Mouse (Mus musculus) embryonic facial prominence, embryonic 14.5 days (tissue): Measurements from ENCODE around the gene Prss35. TPM values are rescaled to one million over a fixed set of nuclear protein-coding genes. Genes with fewer than 3 reads are reported as not detected.

Experiments used
- ATAC-seq: fragments of 200-750 bp; cut with Nextera tagmentation; 2 replicates; pipeline ENCODE4 v1.8.0; 2017; ENCODE audit warnings: low read depth, moderate number of reproducible peaks, moderate TSS enrichment
- DNase-seq: peaks from one replicate; pipeline ENCODE4 v3.0.0-alpha.2; 2015; ENCODE audit warnings: low spot score
- H3K27ac ChIP-seq: fragments of 300-500 bp; sonication (generic); replicated peaks from 2 replicates; pipeline ENCODE4 v1.5.1; 2014; ENCODE audit warnings: low read depth, mild to moderate bottlenecking, low read length, moderate library complexity
- H3K27me3 ChIP-seq: fragments of 300-500 bp; sonication (generic); replicated peaks from 2 replicates; pipeline ENCODE4 v1.6.1; 2014; ENCODE audit warnings: low read length; ENCODE audit not compliant: control insufficient read depth, insufficient read depth
- H3K36me3 ChIP-seq: fragments of 300-500 bp; sonication (generic); 2 replicates; pipeline ENCODE4 v1.6.1; 2014; ENCODE audit warnings: low read length, mixed read lengths; ENCODE audit not compliant: control insufficient read depth, insufficient read depth
- H3K4me1 ChIP-seq: fragments of 300-500 bp; sonication (generic); 2 replicates; pipeline ENCODE4 v1.6.1; 2014; ENCODE audit warnings: antibody characterized with exemption, low read length; ENCODE audit not compliant: control insufficient read depth, insufficient read depth
- H3K4me2 ChIP-seq: fragments of 300-500 bp; sonication (generic); 2 replicates; pipeline ENCODE4 v1.6.1; 2014; ENCODE audit warnings: low read depth, mild to moderate bottlenecking, low read length, moderate library complexity, mixed read lengths
- H3K4me3 ChIP-seq: fragments of 300-500 bp; sonication (generic); 2 replicates; pipeline ENCODE4 v1.5.1; 2014; ENCODE audit warnings: low read depth, mild to moderate bottlenecking, low read length
- H3K9ac ChIP-seq: fragments of 300-500 bp; sonication (generic); 2 replicates; pipeline ENCODE4 v1.6.1; 2014; ENCODE audit warnings: low read depth, mild to moderate bottlenecking, low read length, moderate library complexity, mixed read lengths
- H3K9me3 ChIP-seq: fragments of 300-500 bp; sonication (generic); 2 replicates; pipeline ENCODE4 v1.6.1; 2016; ENCODE audit warnings: low read length; ENCODE audit not compliant: control insufficient read depth
- WGBS: fragments of 180-500 bp; shearing (Covaris S2); extraction: QIAGEN DNeasy Blood & Tissue Kit; methylation state at CpG from one replicate; pipeline ENCODE4 v1.1.7; 2014; 5-methylcytosine and 5-hydroxymethylcytosine counted together
- polyA plus RNA-seq: library from polyadenylated mRNA; unstranded; fragments of >200 nt; fragmentation: Nextera tagmentation; extraction: Ambion mirVana; gene quantifications from 2 replicates; pipeline ENCODE4 v1.2.1, GENCODE M21; 2014

Gene Prss35
- polyA plus RNA-seq, 1 experiment from 2014 or later: 65.4 TPM

- ATAC-seq (no peak), DNase-seq (no peak)
- Histone ChIP-seq H3K9me3 (no peaks in the 10 kb centered on the region), H3K27me3 (0 out of 2 replicates have a peak, but pooled peaks cover 3% of the 10 kb centered on the region), H3K4me1 (peaks cover 11% of the 10 kb centered on the region), H3K9ac (no peak overlapping the region), H3K4me3 (no peak overlapping the region), H3K27ac (no peak overlapping the region), H3K36me3 (no peaks in the 10 kb centered on the region), H3K4me2 (no peak overlapping the region)
- WGBS: 66% methylated on average over 4 of the region's 4 CpGs
These were observed 54.1 kb downstream of the Prss35 start for GRCm38 (mm10) chr9:86797553-86797952.

- Histone ChIP-seq H3K4me2 (no peak overlapping the region), H3K9me3 (no peaks in the 10 kb centered on the region), H3K27ac (no peak overlapping the region), H3K27me3 (0 out of 2 replicates have a peak, but pooled peaks cover 3% of the 10 kb centered on the region), H3K4me3 (no peak overlapping the region), H3K4me1 (peaks cover 11% of the 10 kb centered on the region), H3K9ac (no peak overlapping the region), H3K36me3 (no peaks in the 10 kb centered on the region)
- no peak for DNase-seq
- ATAC-seq: no peak
- WGBS: 78% methylated on average over 5 of the region's 5 CpGs
These were observed 54.7 kb downstream of the Prss35 start for GRCm38 (mm10) chr9:86798129-86798528.

GRCm38 (mm10) chr9:86798686-86799085, 55.2 kb downstream of the Prss35 start:
- peak; percentile 35 for DNase-seq
- Histone ChIP-seq H3K4me1 (peaks cover 11% of the 10 kb centered on the region), H3K4me2 (no peak overlapping the region), H3K36me3 (no peaks in the 10 kb centered on the region), H3K9ac (no peak overlapping the region), H3K9me3 (no peaks in the 10 kb centered on the region), H3K4me3 (no peak overlapping the region), H3K27ac (no peak overlapping the region), H3K27me3 (0 out of 2 replicates have a peak, but pooled peaks cover 3% of the 10 kb centered on the region)
- WGBS: 43% methylated on average over 7 of the region's 7 CpGs
- peak; percentile 51; the same call in 1 of the 2 replicates for ATAC-seq

GRCm38 (mm10) chr9:86799099-86799498, 55.6 kb downstream of the Prss35 start:
- H3K4me3 ChIP-seq: no peak overlapping the region
- no peak overlapping the region for H3K9ac ChIP-seq
- H3K27ac ChIP-seq: no peak overlapping the region
- DNase-seq: no peak
- no peak overlapping the region for H3K4me2 ChIP-seq
- 0 out of 2 replicates have a peak, but pooled peaks cover 3% of the 10 kb centered on the region for H3K27me3 ChIP-seq
- peak; percentile 30; the same call in 1 of the 2 replicates for ATAC-seq
- H3K4me1 ChIP-seq: peaks cover 11% of the 10 kb centered on the region
- H3K36me3 ChIP-seq: no peaks in the 10 kb centered on the region
- WGBS: 63% methylated on average over 7 of the region's 7 CpGs
- no peaks in the 10 kb centered on the region for H3K9me3 ChIP-seq

- Histone ChIP-seq H3K4me2 (no peak overlapping the region), H3K9ac (no peak overlapping the region), H3K36me3 (no peaks in the 10 kb centered on the region), H3K9me3 (no peaks in the 10 kb centered on the region), H3K27me3 (0 out of 2 replicates have a peak, but pooled peaks cover 3% of the 10 kb centered on the region), H3K4me3 (no peak overlapping the region), H3K4me1 (peaks cover 8% of the 10 kb centered on the region; the same call in 1 of the 2 replicates), H3K27ac (no peak overlapping the region)
- 21% methylated on average over 3 of the region's 3 CpGs for WGBS
- ATAC-seq: peak; percentile 54; the same call in 1 of the 2 replicates
- peak; percentile 53 for DNase-seq
These were observed 57.2 kb downstream of the Prss35 start for GRCm38 (mm10) chr9:86800600-86801163.

Other genes starting within 250 kb of the Prss35 start
- 38.9 and 39.5 TPM in 2 replicates for gene Pgm3, start 171.8 kb upstream of the Prss35 start, polyA plus RNA-seq
- gene Rwdd2a, start 171.7 kb upstream of the Prss35 start, polyA plus RNA-seq: 3.6 and 4.7 TPM in 2 replicates
- gene Me1, start 47.7 kb upstream of the Prss35 start, polyA plus RNA-seq: 26.1 and 26.3 TPM in 2 replicates
- gene Snap91, start 137.0 kb downstream of the Prss35 start, polyA plus RNA-seq: 9.5 and 10.7 TPM in 2 replicates